ENCODE assay signal across 8 mouse cellular contexts in genomic region chr16:95241581-95241980, GRCm38 (mm10). TPM values are rescaled to one million over a fixed set of nuclear protein-coding genes. Genes with fewer than 3 reads are reported as not detected.
DNase-seq lines count a peak whose midpoint lies in the region; ATAC-seq lines count a peak whose summit lies in the region.

No protein-coding gene starts in this region.

- intact Hi-C loops in left cerebral cortex, postnatal 10 days (cut with DNase I) = no loop called here

- DNase-seq in left cerebral cortex, adult 18-20 months (ENCODE audit: low spot score in 2 of 2) = peak; percentile 7 to 12
- no peak for DNase-seq in left cerebral cortex, postnatal 10 days (ENCODE audit: extremely low spot score in 1 of 2, low spot score in 2 of 2)
- peak; percentile 52 for DNase-seq in gastrocnemius, postnatal 25 days
- DNase-seq in kidney, adult 9 months = peak; percentile 96
- peak; percentile 77 for DNase-seq in lung, postnatal 10 days
- no peak for DNase-seq in adrenal gland, adult 18-20 months (ENCODE audit: low spot score in 2 of 2)
- no peak for DNase-seq in retina, embryonic 14.5 days (ENCODE audit: low spot score)

- ATAC-seq in monocyte, adult 5-6 weeks (replicated peaks; ENCODE audit: insufficient number of reproducible peaks, low FRiP score, low TSS enrichment, poor library complexity, severe bottlenecking) = no peak

RNA-seq across cellular contexts. Expression of gene Kcnj15, which starts 15.8 kb away (rescaled TPM):
- total RNA-seq in left cerebral cortex, adult 18-20 months (2021) = under 1 TPM; 0.21 to 0.30 TPM
- total RNA-seq in left cerebral cortex, postnatal 10 days (2021) = under 1 TPM; 0.15 to 0.22 TPM
- total RNA-seq in gastrocnemius, postnatal 25 days (2021) = under 1 TPM in 1 of 2 experiments, not detected in 1; 0.08 TPM
- 1 to 10 TPM in 1 of 2 experiments, under 1 TPM in 1; 0.89 to 1.7 TPM for total RNA-seq in adrenal gland, adult 18-20 months (2021)
- total RNA-seq in monocyte, adult 5-6 weeks (2017) = not detected in 3 replicates

Comparison
In these comparisons a context has a peak if more than half of its experiments do, and no peak if none do; other contexts are left out.
1. DNase-seq: peak in left cerebral cortex, adult 18-20 months (2 of 2), gastrocnemius, postnatal 25 days (single experiment), kidney, adult 9 months (single experiment) and lung, postnatal 10 days (single experiment); none in left cerebral cortex, postnatal 10 days (0 of 2), adrenal gland, adult 18-20 months (0 of 2) and retina, embryonic 14.5 days (single experiment).